Mouse (Mus musculus): ENCODE results near the gene Ap5z1. TPM values are rescaled to one million over a fixed set of nuclear protein-coding genes. Genes with fewer than 3 reads are reported as not detected.
A peak's percentile ranks its signal among the peaks of the same experiment; 100 is the strongest.

Gene Ap5z1
- total RNA-seq, 4 experiments from 2014 or later: 22.8 to 30.2 (median 26.2) TPM

DNA sequence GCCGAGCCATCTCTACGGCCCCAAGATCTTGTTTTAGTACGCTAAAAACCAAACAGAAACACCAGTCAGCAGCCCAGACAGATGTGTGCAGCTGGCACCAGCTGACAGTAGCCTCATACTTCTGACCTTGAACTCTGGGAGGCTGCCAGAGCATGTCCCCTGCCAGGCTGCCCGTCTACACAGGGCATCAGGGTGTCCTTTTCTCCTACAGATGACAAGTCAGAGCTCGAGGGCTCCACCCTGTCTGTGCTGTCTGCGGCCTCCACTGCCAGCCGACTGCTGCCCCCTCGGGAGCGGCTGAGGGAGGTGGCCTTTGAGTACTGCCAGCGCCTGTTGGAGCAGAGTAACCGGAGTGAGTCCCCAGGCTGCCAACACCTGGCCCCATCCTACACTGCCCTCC is 6.1 kb downstream of the Ap5z1 start:
- no peak for DNase-seq (ENCODE audit: low spot score in 2 of 2)

DNA sequence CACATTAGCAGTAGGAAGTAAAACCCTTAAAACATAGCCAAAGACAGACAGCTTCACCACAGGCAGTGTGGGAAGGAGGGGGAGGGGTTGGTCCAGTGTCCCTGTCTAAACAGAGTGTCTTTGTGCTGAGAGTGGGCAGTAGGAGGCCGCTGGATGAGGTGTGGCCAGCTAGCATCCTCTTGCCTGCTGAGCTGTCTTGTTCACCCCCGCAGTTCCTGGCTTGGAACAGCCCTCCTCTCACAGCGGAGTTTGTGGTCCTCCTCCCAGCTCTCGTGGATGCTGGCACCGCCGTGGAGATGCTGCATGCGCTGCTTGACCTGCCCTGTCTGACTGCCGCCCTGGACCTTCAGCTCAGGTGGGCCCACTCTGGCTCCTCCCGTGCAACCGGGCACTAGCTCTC is 10.0 kb downstream of the Ap5z1 start:
- DNase-seq (ENCODE audit: low spot score in 2 of 2): no peak

DNA sequence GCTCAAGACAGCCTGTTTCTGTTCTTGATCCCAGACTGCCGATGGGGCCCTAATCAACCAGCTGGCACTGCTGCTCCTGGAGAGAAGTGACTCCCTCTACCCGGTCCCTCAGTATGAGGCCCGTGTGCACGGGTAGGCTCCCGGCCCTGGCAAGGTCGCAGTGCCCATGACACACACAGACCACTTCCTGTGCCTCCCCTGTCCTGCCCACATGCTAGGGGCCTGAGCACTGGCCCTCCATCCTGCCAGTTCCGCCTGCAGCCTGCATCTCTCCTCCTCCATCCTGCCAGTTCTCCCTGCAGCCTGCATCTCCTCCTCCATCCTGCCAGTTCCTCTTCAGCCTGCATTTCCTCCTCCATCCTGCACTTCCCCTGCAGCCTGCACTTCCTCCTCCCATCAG is 11.9 kb downstream of the Ap5z1 start:
- no peak for DNase-seq (ENCODE audit: low spot score in 2 of 2)

DNA sequence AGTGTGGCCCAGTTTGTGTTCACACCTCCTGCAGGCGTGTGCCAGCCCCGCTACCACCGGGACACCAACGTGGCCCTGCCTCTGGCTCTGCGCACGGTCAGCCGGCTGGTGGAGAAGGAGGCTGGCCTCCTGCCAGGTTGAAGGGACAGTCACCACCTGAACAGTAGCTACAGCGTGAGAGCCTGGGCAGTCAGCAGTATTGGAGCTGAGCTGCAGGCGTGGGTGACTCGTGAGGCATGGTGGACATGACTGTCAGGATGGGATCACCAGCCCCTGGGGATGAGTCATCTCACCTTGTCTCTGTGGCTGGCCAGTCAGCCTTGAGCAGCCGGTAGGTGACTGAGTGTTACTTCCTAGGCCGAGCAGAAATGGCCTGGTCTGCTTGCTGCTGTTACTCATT is 13.6 kb downstream of the Ap5z1 start:
- no peak for DNase-seq (ENCODE audit: low spot score in 2 of 2)

DNA sequence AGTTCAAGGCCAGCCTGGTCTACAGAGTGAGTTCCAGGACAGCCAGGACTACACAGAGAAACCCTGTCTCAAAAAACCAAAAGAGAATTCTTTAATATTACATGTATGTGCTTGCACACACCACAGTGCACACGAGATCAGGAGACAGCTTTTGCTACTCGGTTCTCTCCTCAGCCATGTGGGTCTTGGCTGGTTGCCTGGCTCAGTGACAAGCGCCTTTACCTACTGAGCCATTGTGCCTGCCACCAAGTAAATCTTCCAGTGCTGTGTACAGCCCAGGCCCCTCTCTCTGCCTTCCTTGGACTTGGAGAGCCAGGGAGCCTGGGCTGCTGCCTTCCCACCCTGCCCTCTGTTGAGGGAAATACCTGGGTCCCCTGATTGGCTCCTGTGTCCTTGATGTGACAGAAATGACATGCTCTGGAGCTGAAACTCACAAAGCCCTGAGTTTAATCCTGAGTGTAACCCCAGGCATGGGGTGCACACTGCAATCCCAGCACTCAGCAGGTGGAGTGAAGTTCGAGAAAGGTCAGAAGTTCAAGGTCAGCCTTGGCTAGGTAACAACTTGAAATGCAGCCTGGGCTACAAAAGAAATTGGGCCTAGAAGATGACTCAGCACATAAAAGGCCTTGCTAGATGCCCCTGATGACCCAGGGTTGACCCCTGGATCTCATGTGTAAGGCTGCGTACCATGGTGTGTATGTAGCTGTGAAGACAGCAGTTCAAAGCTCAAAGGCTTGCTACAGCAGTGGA is 14.3 kb downstream of the Ap5z1 start:
- DNase-seq (ENCODE audit: low spot score in 2 of 2): no peak

DNA sequence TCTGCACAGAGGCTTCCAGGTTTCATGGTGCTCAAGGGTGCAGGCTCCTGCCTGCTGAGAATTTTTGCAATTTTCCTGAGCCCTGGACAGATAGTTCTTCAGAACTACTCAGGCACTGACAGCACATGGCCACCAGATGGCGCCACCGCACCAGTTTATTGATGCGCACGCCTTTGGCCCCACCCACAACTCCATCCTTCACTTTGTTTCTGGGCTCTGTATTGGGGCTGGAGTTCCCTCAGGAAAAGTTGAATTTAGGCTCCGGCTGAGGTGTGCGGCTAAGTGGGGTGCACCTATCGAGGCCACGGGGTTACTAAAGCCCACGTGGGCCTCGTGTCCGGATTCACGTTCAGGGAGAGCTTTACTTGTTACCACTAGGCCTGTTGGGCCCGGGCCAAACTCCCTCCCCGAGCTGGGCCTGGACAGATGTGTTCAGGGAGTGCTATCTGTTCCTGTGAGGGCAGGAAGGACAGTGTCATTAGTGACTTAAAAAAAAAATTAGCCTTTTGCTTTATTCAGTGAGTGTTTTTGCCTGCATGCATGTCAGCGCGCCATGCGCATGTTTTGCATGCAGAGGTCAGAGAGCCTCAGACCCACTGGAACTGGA is 15.2 kb downstream of the Ap5z1 start:
- peak in 1 of 2 experiments; percentile 85 for DNase-seq (ENCODE audit: low spot score in 2 of 2)

DNA sequence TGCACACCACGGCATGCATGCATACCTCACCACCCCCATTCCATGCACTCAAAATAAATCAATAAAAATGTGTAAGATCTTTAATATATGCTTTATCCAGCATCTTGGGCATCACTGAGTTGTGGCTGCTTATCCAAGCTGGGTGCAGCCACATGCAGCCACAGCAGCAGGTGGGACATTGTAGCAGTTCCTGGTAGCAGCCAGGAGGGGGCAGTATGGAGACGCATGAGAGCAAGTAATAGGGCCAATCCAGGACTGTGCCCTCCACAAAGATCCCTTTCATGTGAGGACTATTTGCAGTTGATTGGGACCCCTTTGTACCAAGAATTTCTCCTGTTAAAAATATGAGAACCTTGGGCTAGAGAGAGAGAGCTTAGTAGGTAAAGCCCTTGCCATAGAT is 18.8 kb downstream of the Ap5z1 start:
- no peak for DNase-seq (ENCODE audit: low spot score in 2 of 2)

DNA sequence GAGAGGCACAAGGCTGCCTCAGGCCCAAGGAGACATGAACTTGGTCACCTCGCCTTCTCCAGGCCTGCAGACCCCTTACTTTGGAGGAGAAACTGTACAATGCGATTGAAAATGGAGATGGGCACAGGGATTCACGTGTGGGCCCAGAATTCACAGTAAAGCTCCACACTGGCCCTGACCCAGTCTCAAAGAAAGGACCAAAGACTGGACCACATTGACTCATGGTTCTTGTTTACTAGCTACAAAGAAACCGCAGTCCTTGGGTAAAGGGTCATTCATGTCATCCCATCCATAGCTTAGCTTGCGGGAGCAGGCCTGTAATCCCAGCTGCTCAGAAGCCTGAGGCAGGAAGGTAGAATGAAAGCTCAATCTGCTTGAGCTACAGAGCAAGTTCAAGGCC is 19.8 kb downstream of the Ap5z1 start:
- DNase-seq (ENCODE audit: low spot score in 2 of 2): no peak

DNA sequence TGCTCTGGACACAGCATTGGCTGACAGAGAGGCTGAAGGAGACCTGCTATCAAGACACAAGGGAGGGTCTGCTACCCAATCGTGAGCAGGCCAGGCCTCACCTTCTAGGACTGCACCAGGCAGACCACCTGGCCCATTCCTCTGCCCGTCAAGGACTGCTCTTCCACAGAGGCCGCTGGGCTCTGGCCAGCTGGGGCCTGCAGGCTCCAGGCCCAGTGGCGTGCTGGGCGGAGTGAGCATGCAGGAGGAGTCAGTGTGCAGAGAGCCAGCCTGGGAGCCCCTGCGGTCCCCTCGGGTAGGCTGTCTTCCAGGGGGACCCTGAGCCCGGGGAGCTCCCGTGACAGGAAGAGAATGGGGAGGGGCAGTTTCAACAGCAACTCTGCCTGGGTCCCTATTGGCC is 22.9 kb downstream of the Ap5z1 start:
- no peak for DNase-seq (ENCODE audit: low spot score in 2 of 2)

DNA sequence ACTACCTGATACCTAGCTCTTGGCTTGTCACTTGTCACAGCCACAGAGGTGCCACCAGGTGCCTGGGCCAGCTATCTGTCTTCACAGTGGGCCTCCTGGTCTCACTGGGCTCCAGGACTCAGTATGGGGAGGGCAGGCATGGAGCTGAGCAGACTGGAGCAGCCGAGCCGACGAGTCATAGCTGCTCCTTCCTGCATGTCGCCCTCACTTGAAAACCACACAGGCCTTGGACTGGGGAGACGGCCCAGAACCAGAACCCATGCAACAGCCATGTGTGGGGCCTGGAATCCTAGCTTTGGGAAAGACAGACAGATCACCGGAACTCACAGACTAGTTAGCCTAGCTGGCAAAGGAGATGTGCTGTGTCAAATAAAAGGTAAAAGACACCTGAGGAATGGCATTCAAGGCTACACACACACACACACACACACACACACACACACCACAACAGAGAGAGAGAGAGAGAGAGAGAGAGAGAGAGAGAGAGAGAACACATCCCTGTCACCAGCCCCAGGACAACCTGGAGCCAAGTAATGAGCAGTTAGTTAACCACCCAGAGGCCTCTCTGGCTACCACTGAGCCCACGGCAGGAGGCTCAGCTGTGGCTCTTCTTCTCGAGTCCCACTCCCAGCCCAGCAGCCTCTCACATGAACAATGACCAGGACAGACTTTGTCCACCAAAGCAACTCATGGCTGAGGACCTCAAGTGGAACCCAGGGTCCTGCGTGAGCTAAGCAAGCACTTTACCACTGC is 26.4 kb downstream of the Ap5z1 start:
- DNase-seq (ENCODE audit: low spot score in 2 of 2): no peak

DNA sequence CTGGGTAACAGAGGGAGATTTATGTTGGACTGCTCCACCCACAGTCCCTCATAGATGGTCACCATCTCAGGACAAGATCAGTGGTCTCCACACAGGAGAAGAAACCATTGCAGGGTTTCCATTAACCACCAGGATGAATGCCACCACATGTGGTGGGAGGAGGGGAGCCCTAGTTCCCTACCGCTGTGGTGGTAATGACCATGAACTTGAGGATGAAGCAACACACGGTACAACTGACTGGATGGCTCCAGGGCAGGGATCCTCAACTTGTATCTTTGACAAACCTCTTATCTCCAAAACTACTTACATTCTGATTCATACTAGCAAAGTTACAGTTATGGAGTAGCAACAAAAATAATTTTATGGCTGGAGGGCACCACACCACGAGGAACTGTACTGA is 29.6 kb downstream of the Ap5z1 start:
- no peak for DNase-seq (ENCODE audit: low spot score in 2 of 2)

DNA sequence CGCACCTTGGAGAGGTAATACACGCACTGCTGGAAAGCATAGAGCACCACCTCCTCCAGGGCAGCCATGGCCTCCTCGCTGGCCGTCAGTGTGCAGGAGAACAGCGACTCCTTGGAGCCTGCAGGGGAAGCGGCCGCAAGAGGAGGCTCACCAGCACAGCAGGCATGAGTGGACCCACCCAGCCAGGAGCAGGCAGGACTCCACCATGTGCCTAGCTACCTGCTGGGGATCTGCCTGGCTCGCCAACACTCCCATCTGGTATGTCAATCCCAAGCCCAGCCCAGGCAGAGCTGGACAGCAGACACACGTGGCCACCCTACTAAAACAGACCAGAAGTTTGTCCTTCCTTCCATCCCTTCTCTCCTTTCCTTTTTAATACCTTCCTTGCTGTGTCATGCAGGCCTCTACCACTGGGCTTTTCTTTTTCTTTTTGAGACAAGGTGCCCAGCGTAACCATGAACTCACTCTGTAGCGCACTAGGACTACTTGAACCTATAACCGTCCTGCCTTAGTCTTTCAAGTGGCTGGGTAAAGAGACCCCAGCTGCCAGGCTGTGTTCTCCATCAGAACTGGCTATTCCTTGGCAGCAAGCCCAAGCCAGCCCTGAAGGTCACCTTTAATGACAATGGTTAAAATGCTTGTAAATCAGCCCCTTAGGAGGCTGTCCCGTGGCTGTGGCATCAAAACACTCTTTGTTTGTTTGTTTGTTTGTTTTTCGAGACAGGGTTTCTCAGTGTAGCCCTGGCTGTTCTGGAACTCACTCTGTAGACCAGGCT is 31.8 kb downstream of the Ap5z1 start:
- DNase-seq (ENCODE audit: low spot score in 2 of 2): no peak

DNA sequence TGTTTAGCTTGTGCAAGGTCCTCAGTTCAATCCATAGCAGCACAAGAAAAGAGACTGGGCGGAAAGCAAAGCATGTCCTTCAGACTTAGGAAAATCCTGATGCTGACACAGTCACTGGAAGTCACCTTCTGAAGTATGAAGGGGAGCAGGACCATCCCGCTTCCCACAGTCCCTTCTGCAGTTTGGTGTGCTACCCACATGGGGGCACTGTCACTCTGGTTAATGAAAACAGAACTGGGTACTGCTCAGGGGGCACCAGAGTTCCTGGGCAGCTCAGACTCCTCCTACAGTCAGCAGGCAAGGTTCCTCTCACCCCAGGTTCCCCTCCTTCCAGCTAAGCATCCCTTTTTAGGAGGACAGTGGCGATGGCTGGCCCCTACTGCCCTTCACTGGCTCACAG is 35.2 kb downstream of the Ap5z1 start:
- no peak for DNase-seq (ENCODE audit: low spot score in 2 of 2)

DNA sequence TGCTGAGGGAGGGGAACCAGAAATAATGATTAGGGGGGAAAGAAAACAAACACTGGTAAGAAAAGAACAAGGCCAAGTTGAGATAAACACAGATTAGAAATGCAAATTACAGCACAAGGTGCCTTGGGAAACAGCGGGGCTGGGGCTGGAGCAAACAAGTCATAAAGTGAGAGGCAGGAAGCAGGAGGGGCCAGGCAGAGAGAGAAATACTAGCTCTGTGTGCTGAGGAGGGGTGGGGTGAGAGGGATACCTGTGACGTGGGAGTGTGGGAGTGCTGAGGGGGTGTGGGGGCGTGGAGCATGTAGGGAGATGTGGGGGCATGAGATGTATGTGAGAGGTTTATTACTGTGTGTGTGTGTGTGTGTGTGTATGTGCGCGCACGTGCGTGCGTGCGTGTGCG is 37.2 kb downstream of the Ap5z1 start:
- DNase-seq (ENCODE audit: low spot score in 2 of 2): no peak

DNA sequence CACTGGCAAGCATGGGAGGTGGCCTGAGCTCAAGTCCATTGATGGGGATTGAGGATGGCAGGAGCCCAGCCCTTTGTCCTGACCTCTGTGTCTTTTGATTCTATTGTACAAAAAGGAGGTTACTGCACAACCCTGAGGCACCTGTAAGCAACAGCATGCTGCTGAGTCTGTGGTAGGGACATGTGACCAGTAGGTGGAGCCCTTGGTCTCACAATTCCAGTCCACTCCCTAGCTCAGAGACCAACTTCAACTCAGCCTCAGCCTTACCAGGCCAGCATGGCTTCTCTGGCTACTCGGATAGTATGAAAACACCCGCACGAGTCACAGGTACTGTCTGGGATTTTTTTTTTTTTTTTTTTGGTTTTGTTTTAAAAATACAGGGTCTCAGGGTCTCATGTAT is 38.7 kb downstream of the Ap5z1 start:
- DNase-seq (ENCODE audit: low spot score in 2 of 2): peak; percentile 85 to 88

DNA sequence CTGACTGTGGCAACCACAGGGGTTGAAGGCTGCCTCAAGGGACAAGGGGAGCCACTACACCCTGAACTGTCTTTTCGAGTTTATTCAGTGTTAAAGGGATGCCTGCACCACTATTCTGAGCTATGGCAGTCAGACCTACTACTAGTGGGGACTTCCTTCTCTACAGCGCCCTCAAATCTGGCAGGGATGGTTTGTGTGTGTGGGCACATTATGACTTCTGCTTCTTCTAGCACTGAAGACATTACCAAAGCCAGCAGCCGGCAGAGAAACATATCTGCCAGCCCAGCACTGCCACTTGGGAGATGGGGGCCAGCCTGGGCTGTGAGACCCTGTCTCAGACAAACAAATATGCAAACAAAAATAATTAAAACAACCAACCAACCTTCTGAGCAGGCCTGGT is 40.4 kb downstream of the Ap5z1 start:
- DNase-seq (ENCODE audit: low spot score in 2 of 2): no peak

DNA sequence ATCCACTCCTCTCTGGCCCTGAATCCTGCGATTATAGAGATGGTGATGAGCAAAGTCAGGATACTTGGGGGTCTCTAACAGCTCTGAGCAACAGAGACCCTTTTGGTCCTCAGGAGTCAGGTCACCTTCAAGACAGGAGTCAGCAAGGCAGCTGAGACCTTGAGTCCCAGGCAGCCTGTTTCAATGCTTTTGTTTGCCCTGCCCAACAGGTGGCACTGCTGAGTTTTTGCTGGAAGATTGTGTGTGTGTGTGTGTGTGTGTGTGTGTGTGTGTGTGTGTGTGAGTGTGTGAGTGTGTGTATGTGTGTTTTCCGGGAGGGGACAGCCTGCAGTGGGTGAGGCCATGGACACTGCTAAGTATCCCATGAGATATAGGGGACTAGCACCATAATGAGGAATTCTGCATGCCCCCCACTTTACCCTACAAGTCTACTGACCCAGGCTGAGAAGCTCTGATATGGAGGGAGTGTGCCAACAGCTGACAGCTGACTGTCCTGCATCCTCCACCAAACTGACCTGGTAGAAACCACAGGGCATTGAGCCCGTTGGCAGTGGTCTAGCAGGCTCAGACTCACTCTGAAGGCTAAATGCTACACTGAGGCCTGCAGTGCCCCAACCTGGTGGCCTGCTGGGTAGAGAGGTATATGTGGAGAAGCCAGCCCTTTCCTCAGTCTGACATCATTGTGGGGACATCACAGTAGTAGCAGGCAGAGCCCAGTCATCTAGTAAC is 42.1 kb downstream of the Ap5z1 start:
- no peak for DNase-seq (ENCODE audit: low spot score in 2 of 2)

DNA sequence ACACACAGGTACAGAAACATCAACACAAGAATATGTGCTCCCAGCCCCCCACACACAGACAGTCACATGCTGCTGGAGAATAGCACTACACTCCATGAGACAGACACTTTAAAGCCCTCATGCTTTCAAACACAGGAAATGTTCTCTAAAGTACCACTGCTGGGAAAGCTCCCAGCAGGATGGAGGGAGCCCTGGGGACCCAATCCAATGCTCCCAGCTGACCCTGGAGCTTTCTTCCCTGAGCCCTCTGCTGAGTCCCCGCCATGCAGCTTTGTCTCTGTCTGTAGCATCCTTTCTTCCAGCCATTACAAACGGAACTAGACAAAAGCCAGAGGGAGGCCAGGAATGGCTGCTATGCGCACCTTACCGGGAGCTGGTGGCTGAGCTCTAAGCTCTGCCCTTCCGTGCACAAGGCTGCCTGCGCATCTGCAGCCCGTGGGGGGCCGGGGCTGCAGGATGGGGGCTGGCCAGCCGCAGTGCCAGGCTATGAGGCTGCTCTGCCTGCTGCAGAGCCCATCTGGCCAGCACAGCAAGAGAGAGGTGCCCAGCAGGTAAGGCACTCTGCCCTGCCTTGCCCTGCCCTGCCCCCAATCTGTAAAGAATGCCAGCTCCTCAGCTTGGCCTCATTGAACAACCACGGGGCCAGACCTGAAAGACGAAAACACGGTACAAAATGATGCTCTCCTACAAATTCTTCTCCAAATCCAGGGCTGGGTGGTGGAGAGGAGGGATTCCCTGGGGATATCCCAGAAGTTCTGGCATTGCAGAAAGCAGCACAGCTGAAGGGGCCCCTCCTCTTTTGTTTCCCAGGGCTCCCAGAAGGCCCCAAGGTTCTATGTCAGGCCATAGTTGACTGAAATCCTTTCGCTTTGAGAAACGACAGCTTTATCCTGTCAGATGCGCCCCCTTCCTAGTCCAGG is 45.7 kb downstream of the Ap5z1 start:
- DNase-seq (ENCODE audit: low spot score in 2 of 2): no peak

DNA sequence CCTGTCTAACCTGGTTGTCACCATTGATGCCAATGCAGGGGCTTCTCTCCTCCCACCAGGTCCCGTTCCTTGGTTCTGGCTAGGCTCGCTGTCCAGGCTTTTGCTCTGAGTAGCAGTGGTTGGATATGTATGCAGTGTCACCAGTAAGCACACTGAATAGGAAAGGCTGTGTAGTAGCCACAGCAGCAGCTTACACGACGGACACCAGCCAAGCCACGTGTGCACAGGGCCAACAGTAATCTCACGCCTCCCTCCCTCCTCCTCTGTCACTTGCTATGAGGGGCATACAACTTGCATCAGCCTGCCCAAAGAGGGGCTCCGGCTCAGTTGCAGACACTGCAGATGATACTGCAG is 46.3 kb downstream of the Ap5z1 start:
- no peak for DNase-seq (ENCODE audit: low spot score in 2 of 2)

DNA sequence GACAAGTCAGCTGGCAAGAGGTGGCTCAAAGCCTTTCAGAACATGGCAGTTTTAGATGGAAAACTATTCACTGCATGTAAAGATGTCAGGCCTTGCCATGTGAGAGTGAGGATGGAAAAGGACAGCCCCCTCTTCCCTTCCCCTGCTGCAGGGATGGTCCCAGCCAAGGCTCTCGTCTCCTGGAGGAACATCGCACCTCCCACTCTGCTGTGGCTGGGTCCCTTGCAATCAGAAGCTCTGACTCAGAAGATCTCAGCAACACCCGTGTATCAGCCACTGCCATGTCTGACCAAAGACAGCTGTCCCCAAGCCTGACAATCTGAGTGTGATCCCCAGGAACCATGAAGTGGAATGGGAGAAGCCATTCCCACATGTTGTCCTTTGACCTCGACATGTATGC is 48.4 kb downstream of the Ap5z1 start:
- no peak for DNase-seq (ENCODE audit: low spot score in 2 of 2)

Data from layer of hippocampus, adult 8-10 months (tissue).